Mouse (Mus musculus) spleen, adult 12 weeks (tissue): ENCODE results near the gene Nodal.
"Not testable (repeated sequence)": the region's sequence is repeated elsewhere in the genome, so short reads cannot be mapped to it uniquely, and the experiment has no call there.

Experiments
- DNase-seq: peaks from one replicate; pipeline ENCODE4 v3.0.0; 2022; ENCODE audit warnings: low spot score

Gene Nodal

DNA sequence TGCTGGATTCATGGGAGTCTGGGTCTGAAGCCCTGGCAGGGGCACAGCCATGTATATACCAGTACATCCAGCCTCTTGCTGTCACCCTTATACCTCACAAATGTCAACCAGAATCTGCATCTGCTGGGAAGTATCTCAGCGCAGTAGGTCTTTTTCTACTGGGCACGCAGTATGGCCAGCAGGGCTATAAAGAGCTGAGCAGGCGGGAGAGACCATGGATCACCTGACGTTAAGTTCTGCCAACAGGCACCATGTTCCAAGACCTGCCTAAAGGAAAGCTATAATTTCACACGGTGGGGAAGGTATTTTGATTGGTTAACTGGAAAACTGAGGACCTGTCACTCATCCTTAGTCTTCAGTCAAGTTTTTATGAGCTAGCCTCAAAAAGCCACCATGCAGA, 11.3 kb downstream of the Nodal start:
- no peak for DNase-seq

- no peak for DNase-seq
These were observed 13.6 kb downstream of the Nodal start for GRCm38 (mm10) chr10:61431375-61431774.

DNA sequence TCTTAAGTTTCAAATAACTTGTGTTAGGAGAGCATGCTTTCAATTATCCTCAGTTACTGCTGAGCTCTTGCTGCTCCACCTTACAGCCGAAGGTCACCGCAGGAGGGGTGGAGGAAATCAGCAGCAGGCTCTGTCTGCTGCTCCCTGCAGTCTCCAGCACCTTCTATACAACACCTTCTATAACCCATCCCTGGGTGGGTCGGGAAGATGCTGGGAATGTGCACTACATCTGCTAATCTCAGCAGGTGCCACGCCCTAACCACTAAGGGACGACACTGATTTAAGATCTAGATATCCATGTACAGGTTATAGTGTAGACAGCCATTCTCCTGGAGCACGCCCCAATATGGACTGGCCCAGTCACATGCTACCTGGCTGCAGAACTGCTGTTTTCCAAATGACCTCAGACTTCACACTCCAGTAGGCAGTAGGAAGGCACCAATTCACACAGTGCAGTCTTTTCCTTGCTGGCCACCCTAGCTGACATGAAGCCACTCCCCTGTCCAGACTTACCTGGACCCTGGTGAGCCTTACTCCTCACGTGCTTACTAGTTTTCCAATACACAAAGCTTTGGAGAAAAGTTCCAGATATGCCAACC, 22.5 kb downstream of the Nodal start:
- no peak for DNase-seq

- DNase-seq, result no peak
These were observed 25.7 kb downstream of the Nodal start for GRCm38 (mm10) chr10:61443456-61443855.

DNA sequence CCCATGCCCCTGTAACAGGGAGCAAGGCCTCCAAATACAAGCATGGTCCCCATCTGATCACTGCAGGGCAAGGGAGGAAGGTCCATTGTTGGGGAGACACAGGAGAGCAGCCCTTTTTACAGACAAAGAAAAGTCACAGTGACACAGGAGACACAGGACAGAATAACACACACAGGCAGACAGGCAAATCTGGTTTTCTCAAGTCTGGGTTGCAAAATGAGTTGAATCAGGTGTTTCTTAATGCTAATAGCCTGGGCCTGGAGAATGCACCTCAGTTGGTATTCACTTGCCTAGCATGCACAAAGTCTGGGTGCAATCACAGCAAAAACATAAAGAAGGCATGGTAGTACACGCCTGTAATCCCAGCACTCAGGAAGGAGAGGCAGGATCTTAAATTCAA, 26.1 kb downstream of the Nodal start:
- DNase-seq, result no peak

DNA sequence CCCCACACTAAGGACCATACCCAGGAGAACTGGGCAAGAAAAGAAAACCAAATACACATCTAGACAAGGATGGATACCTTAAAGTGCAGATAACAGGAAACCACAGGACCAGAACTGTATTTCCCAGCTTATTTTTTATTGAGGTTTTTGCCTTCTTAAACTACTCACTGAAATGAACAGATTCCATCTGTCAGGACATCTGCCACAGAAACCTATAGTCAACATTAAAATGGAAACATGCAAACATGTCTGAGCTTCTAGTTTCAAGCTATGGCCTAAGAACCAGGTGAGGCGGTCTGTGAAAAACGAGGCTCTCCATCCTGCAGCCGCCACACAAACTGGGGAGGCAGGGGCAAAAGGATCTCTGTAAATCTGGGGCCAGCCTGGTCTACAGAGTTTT, 27.2 kb downstream of the Nodal start:
- DNase-seq, result no peak

DNA sequence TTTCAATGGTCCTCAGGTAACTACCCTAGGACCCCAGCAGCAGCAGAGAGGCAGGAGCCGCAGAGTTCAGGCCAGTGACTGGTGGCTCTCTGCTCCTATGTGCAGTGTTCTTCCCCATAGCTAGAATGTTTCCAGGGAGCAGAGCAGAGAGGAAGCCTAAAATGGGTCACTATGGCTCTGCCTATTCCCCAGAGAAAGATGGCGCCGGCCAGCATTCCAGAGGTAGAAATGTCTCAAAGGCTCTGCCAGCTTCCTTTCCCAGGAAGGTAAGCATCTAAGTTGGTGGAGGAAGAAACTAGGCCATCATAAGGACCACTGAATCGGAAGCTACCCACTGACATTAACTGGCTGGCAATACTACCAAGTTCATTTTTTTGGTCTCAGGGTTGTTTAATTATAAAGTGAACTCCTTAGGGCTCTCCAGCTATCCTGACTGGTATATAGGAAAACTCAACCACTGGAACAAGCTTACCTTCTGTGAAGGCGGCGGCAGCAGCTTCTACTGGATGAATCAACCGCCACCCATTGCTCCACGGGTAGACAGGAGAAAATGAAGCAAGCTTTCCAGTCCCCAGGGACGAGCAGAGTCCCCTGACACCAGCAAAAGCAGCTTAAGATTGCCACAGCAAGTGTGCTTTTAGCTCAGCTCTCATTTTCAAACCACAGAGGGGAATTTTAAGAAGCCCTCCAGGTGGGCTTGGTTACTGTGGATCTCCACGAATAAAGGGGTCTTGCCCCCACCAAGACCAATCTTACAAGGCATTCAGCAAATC, 30.0 kb downstream of the Nodal start:
- DNase-seq, result no peak

- no peak for DNase-seq
These were observed 31.1 kb downstream of the Nodal start for GRCm38 (mm10) chr10:61448834-61449233.

DNA sequence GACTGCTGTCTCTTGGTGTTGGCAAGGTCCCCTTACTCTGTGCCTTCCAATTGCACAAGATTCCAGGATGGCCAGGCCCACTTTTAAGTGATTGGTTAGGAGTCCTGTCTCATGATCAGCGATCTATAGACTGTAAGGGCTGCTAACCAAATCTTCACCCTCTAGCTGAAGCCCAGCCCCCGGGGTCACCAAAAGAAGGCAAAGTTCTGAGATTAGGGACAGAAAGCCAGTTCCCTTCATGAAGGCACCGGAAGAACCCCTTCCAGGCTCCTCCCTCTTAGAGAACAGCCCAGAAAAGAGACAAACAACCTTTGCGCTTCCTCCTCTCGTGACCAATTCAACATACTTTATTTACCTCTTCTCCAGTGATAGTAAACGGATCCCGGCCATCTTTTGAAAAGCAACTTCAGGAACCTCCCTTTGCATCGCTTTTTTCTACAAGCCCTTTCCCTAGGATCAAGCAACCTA, 33.7 kb downstream of the Nodal start:
- peak; percentile 45 for DNase-seq

DNA sequence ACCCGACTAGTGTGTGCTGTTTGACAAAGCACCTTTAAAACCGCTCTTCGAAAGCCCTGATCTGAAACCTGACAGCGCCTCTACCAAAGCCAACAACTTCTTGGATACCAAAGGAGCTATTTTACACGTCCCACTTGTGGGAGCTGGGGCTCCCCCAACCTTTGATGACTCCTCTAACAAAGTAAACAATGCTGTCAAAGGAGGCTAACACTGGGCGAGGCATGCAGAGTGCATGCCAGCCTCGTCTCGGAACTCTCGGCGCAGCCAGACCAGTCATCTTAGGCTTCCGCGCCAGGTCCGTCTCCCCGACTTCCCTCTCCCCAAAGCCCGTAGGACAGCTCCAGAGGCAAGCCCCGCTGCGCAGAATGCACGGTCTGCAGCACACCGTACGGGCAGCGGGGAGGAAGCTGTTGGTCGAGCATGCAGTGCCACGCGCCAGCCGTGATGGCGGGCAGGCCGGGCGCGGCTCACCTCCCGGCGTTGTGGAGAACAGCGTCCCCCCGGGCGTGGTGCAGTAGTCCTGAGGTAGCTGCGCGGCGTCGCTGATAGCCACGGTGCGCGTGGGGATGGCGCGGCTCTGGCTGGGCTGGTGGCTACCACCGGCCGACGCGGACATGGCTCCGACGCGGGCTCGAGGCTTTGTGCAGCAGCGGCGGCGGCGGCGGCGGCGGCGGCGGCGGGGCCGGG, 34.3 kb downstream of the Nodal start:
- peak; percentile 44 for DNase-seq

- peak; percentile 99 for DNase-seq
These were observed 34.9 kb downstream of the Nodal start, which contains the start of gene Eif4ebp2 for GRCm38 (mm10) chr10:61452645-61453044. Gene Eif4ebp2, minus strand, starts transcription at chr10:61452661.

- not testable (repeated sequence) for DNase-seq
These were observed 35.4 kb downstream of the Nodal start for GRCm38 (mm10) chr10:61453171-61453570.

GRCm38 (mm10) chr10:61457182-61457581, 39.4 kb downstream of the Nodal start:
- DNase-seq, result no peak

DNA sequence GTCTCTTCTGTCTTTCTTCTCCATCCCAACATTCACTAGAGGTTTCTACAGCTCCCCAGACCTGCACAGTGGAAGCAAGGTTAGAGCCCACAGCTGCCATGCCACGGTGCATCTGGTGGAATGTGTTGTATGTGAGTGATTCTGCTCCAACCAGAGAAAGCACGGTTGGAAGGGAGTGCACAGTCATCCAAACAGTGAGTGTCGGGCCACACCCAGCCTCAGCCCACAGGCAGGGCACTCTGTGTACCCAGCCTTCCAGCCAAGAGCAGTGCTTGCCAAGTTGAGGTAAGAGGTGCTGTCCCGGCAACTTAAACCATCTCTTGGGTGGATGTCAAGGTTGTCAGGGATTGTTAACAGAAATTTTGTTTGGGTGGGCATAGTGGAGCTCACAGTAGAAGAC, 47.2 kb downstream of the Nodal start:
- DNase-seq, result peak; percentile 13

DNA sequence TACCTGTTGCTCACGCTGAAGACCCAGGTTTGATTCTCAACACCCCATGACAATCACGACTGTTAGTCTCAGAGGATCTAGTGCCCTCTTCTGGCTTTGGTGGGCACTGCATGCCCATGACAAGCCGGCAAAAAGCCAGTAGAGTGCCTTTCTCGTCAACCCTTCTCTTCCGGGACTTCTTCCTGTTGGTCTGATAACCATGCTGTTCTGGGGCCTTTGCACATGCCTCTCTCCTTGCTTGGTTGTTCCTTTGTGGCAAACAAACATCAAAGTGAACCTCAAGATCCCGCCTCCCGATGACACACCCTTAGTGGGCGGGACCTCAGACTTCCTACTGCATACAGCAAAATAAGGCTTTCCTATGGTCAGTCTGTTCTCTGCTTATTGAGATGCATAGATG, 48.5 kb downstream of the Nodal start:
- DNase-seq, result peak; percentile 46

DNA sequence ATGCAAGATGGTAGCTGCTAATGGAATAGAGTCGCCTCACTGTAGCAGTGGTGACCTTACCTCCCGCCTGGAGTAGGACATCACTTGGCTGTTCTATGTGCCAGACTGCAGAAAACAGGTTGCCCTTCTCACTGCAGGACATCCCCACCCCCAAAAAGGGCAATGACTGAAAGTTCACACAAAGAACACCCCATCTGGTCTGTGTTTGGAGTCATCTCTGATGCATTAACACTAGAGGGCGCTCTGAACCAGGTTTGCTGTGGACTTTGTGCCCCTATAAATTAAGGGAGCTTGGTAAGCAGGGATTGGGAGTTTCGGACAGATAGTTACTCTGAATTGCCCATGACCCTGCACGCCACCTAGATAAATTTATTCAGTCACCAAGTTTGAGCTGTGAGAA, 49.1 kb downstream of the Nodal start:
- peak; percentile 30 for DNase-seq

DNA sequence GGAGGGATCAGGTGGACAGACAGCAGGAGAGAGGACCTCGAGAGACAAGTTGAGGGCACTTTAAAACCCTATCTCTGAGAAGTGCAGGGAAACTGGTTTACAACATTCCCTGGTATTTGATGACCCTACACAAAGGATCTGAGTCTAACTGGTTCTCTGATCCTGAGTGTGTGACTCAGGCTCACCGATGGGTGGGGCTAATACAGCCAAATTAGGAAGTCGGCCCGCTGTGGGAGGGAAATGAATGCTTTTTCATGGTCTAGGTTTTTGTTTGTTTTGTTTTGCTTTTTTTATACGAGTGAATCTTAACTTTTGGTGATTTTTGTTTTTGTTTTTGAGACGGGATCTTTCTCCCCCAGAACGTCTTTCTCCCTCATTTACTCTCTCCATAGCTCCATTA, 51.1 kb downstream of the Nodal start:
- DNase-seq, result no peak

DNA sequence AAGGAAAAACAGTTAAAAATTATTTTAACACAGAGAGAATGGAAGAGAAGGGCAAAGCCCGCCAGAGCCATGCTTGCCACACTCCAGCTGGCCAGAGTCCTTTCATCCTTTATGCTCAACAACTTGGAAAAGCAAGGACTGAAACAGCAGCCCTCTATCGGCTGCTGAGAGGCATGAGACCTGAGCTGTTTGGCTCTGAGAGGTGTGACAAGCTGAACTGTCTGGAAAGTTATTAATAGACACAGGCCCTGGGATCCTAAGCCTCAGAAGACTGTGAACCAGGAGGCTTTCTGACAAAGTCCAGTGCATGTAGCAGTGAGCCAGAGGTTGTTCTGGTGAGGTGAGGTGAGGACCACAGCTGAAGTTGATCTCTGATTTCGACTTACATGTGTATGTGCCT, 55.9 kb downstream of the Nodal start:
- no peak for DNase-seq

DNA sequence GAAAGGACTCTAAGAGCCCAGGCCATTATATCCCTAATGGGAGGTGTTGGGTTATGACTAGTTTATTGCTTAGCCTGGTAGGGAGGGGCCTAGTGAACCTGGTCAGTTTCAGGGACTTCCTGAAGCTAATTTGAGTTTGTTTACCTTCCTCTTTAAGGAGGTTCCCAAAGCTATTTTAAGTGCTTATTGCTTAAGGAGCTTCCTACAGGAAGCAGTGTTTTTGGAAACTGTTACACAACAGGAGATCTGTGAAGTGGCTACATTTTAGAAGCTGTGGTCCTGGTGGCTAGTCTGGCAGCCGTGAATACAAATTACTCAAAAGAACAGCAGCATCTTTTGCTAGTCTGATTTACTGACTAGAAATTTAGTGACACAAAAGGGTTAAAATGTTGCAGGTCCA, 56.6 kb downstream of the Nodal start:
- no peak for DNase-seq
